Mouse (Mus musculus) CH12.LX (cell line): ENCODE measurements around the gene Stx8. TPM values are rescaled to one million over a fixed set of nuclear protein-coding genes. Genes with fewer than 3 reads are reported as not detected.

Experiments used
- DNase-seq: peaks from one replicate; pipeline ENCODE4 v3.0.0-alpha.2; 2013; ENCODE audit errors: extremely low read depth
- H3K27ac ChIP-seq: 2 replicates; pipeline ENCODE4 v1.5.1; 2012; ENCODE audit warnings: low read depth, mild to moderate bottlenecking, control low read depth, moderate library complexity; ENCODE audit not compliant: insufficient read depth
- H3K27me3 ChIP-seq: replicated peaks from 2 replicates; pipeline ENCODE3; 2012; ENCODE audit warnings: inconsistent platforms
- H3K36me3 ChIP-seq, 2 experiments: replicated peaks in 1 of 2; 2 replicates each; pipeline versions ENCODE3 to v1.6.1; 2012; ENCODE audit warnings: inconsistent platforms in 1 of 2, low read length in 1 of 2, mild to moderate bottlenecking in 1 of 2, mixed read lengths in 1 of 2, moderate library complexity in 1 of 2; ENCODE audit not compliant: control insufficient read depth in 1 of 2, insufficient read depth in 1 of 2
- H3K4me1 ChIP-seq, 2 experiments: 2 replicates each; pipeline ENCODE4 v1.6.1; 2012; ENCODE audit warnings: inconsistent platforms in 1 of 2, moderate library complexity in 1 of 2; ENCODE audit not compliant: insufficient read depth in 2 of 2, control insufficient read depth in 1 of 2
- H3K4me2 ChIP-seq: 2 replicates; pipeline ENCODE4 v1.6.1; 2012; ENCODE audit warnings: low read depth, mild to moderate bottlenecking, control low read depth; ENCODE audit not compliant: poor library complexity, insufficient read depth, severe bottlenecking
- H3K4me3 ChIP-seq, 3 experiments: fragments of 150-350 bp in 1 of 3; sonication (generic) in 1 of 3; replicated peaks in 1 of 3; 2 replicates each; pipeline versions ENCODE3 to v1.5.1; 2011 to 2012; ENCODE audit warnings: low read depth in 2 of 3, low read length in 2 of 3, mild to moderate bottlenecking in 2 of 3, moderate library complexity in 2 of 3, control low read depth in 1 of 3, improper control_type of control experiment in 1 of 3, inconsistent platforms in 1 of 3, mixed read lengths in 1 of 3; ENCODE audit not compliant: poor library complexity in 1 of 3
- H3K79me2 ChIP-seq: replicated peaks from 2 replicates; pipeline ENCODE4 v1.6.1; 2012; ENCODE audit warnings: mild to moderate bottlenecking, moderate library complexity; ENCODE audit not compliant: control insufficient read depth, poor library complexity, insufficient read depth, severe bottlenecking; ENCODE audit errors: extremely low read depth
- H3K9ac ChIP-seq: 2 replicates; pipeline ENCODE4 v1.6.1; 2012; ENCODE audit warnings: low read depth, mild to moderate bottlenecking, control low read depth, moderate library complexity; ENCODE audit not compliant: insufficient read depth
- H3K9me3 ChIP-seq: replicated peaks from 2 replicates; pipeline ENCODE3; 2012; ENCODE audit warnings: low read length, inconsistent platforms, mixed read lengths
- CTCF ChIP-seq, 2 experiments: IDR thresholded peaks in 1 of 2; conservative IDR thresholded peaks in 1 of 2; 2 replicates each; pipeline ENCODE4 v1.5.1; 2011 to 2012; ENCODE audit warnings: low read depth in 2 of 2, low read length in 2 of 2, improper control_type of control experiment in 1 of 2, inconsistent platforms in 1 of 2, mild to moderate bottlenecking in 1 of 2, moderate library complexity in 1 of 2
- E2F4 ChIP-seq: IDR thresholded peaks from 2 replicates; pipeline ENCODE4 v1.6.1; 2011; ENCODE audit warnings: low read depth, low read length, improper control_type of control experiment; ENCODE audit not compliant: insufficient replicate concordance
- GABPA ChIP-seq: IDR thresholded peaks from 2 replicates; pipeline ENCODE4 v1.6.1; 2012; ENCODE audit warnings: low read depth, low read length, improper control_type of control experiment, inconsistent platforms; ENCODE audit not compliant: insufficient replicate concordance
- HCFC1 ChIP-seq: IDR thresholded peaks from 2 replicates; pipeline ENCODE4 v1.6.1; 2012; ENCODE audit warnings: low read depth, mild to moderate bottlenecking, inconsistent platforms, low read length, improper control_type of control experiment
- IRF4 ChIP-seq: IDR thresholded peaks from 2 replicates; pipeline ENCODE4 v1.6.1; 2014; ENCODE audit warnings: low read depth, mild to moderate bottlenecking, inconsistent platforms, low read length, improper control_type of control experiment
- MAZ ChIP-seq: IDR thresholded peaks from 2 replicates; pipeline ENCODE4 v1.6.1; 2012; ENCODE audit warnings: low read depth, mild to moderate bottlenecking, inconsistent platforms, low read length, improper control_type of control experiment, moderate library complexity
- PAX5 ChIP-seq: IDR thresholded peaks from 2 replicates; pipeline ENCODE4 v1.6.1; 2012; ENCODE audit warnings: low read length, inconsistent platforms, mixed read lengths
- POLR2A ChIP-seq: IDR thresholded peaks from 2 replicates; pipeline ENCODE4 v1.6.1; 2011; ENCODE audit warnings: low read depth, mild to moderate bottlenecking, improper control_type of control experiment, low read length
- POLR2AphosphoS2 ChIP-seq: IDR thresholded peaks from 2 replicates; pipeline ENCODE4 v1.6.1; 2011; ENCODE audit warnings: low read depth, low read length, improper control_type of control experiment
- RAD21 ChIP-seq: IDR thresholded peaks from 2 replicates; pipeline ENCODE4 v1.6.1; 2011; ENCODE audit warnings: low read depth, mild to moderate bottlenecking, low read length, improper control_type of control experiment, moderate library complexity
- RCOR1 ChIP-seq: conservative IDR thresholded peaks from 2 replicates; pipeline ENCODE4 v1.6.1; 2012; ENCODE audit warnings: low read depth, mild to moderate bottlenecking, inconsistent platforms, low read length, improper control_type of control experiment
- SIN3A ChIP-seq: IDR thresholded peaks from 2 replicates; pipeline ENCODE4 v1.6.1; 2012; ENCODE audit warnings: low read length, improper control_type of control experiment, inconsistent platforms
- SMC3 ChIP-seq: IDR thresholded peaks from 2 replicates; pipeline ENCODE4 v1.6.1; 2011; ENCODE audit warnings: low read depth, low read length, improper control_type of control experiment
- UBTF ChIP-seq: IDR thresholded peaks from 2 replicates; pipeline ENCODE4 v1.6.1; 2012; ENCODE audit warnings: low read depth, mild to moderate bottlenecking, inconsistent platforms, low read length, improper control_type of control experiment, moderate library complexity
- ZMIZ1 ChIP-seq: IDR thresholded peaks from 2 replicates; pipeline ENCODE4 v1.6.1; 2012; ENCODE audit warnings: low read depth, mild to moderate bottlenecking, inconsistent platforms, low read length, improper control_type of control experiment
- dilution Hi-C: fragments of 300-500 bp; cut with MboI; formaldehyde crosslinking; loops from 2 replicates; pipeline ENCODE4 v1.14.3; 2020; ENCODE audit warnings: low sequenced_read_pairs; ENCODE audit not compliant: extremely low pct_unique_long_range_greater_than_20kb, extremely low pct_ligation_motif_present
- in situ Hi-C: fragments of 300-500 bp; cut with MboI; formaldehyde crosslinking; loops from 3 replicates; pipeline ENCODE4 v1.14.3; 2019; ENCODE audit warnings: low sequenced_read_pairs, low pct_ligation_motif_present, low pct_unique_long_range_greater_than_20kb, mixed read lengths
- polyA plus RNA-seq: library from polyadenylated mRNA; unstranded; fragments of >175 nt; gene quantifications from 2 replicates; pipeline ENCODE4 v1.2.1, GENCODE M21; 2012; ENCODE audit warnings: low read depth; ENCODE audit not compliant: insufficient read length
- total RNA-seq, 2 experiments: library from RNA; depleted of rRNA; stranded (reverse); fragments of 300-350 nt in 1 of 2; fragments of >200 nt in 1 of 2; gene quantifications; 2 replicates each; pipeline ENCODE4 v1.2.3; 2012 to 2014

Stx8 gene
- total and polyA plus RNA-seq, 3 experiments, result 31.8 to 57.9 (median 35.2) TPM

DNA sequence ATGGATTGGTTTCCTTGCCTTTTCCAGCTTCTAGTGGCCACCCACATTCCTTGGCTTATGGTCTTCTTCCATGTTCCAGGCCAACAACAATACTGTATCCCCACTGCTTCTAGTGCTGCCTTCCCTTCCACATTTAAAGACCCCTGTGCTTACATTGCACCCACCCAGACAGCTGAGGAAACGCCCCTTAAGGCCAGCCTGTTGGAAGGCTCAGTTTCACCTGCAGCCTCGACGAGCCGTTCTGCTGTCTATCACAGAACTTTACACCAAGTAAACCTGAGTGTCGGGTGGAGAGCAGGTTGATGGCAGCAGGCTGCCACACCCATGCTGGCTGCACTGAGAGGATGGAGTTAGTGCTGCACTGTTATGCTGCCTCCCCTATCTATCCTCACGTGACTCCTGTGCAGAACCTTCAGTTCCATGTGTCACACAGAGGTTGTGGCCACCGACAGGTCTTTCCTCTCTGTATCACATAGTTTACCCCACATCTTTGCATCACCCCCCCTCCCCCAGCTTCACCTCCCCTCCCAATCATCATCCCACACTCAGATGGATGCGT is 57.9 kb downstream of the Stx8 start (continued):
- TF ChIP-seq UBTF (no peak), E2F4 (no peak)
- TF ChIP-seq, all 38 proteins: peak for 0

GRCm38 (mm10) chr11:68026590-68026989 is 60.6 kb downstream of the Stx8 start:
- dilution Hi-C loops (no loop called here), in situ Hi-C loops (no loop called here)
- no peak overlapping the region for H3K4me2 ChIP-seq
- no peaks in the 10 kb centered on the region for H3K27me3 ChIP-seq
- peaks cover 8 to 39% of the 10 kb centered on the region in 2 experiments for H3K36me3 ChIP-seq
- TF ChIP-seq RAD21 (peak; percentile 45), SMC3 (peak; percentile 19; the same call in 1 of the 2 replicates), POLR2A (no peak), RCOR1 (no peak), CTCF (conservative IDR thresholded peaks at IDR 0.05 in 1 of 2, IDR thresholded peaks at IDR 0.05 in 1 of 2; ENCODE audit: low read depth in 2 of 2, low read length in 2 of 2) (0 out of 4 replicates have a peak, but pooled peaks of 1 of the 2 experiments have one; percentile 30), PAX5 (no peak)
- H3K27ac ChIP-seq, result no peak overlapping the region
- no peak for DNase-seq
- H3K4me3 ChIP-seq, result no peak overlapping the region
- H3K9me3 ChIP-seq, result no peaks in the 10 kb centered on the region
- H3K4me1 ChIP-seq, result peaks cover 0 to 20% of the 10 kb centered on the region in 2 experiments; a peak in 2 of 4 replicates
- H3K79me2 ChIP-seq, result no peaks in the 10 kb centered on the region
- no peak overlapping the region for H3K9ac ChIP-seq

DNA sequence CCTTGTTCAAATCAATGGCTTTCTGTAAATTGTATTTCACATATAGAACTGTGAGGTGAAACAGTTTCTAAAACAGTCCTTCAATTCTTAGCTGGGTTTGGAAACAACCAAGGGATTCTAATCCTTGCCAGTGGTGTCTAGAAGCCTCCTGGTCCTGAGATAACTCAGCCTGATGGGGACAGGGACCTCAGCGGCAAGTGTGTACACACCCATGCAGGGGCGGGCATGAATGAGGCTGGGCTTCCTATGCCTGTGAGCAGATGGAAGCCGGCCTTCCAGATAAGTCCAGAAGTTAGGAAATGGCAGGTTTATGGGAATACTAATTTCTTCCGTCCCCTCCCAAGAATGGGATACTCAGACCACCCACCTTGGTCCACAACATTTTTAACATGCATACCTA is 63.1 kb downstream of the Stx8 start:
- H3K9ac ChIP-seq, result no peak overlapping the region
- DNase-seq, result no peak
- peaks cover 0 to 34% of the 10 kb centered on the region in 2 experiments for H3K36me3 ChIP-seq
- H3K4me3 ChIP-seq, result no peak overlapping the region
- no peaks in the 10 kb centered on the region for H3K79me2 ChIP-seq
- no peaks in the 10 kb centered on the region for H3K27me3 ChIP-seq
- H3K27ac ChIP-seq, result no peak overlapping the region
- TF ChIP-seq POLR2A, result no peak
- TF ChIP-seq MAZ, result no peak
- no peak for TF ChIP-seq RCOR1
- no peak for TF ChIP-seq ZMIZ1
- in situ Hi-C loops, result no loop called here
- H3K9me3 ChIP-seq, result no peaks in the 10 kb centered on the region
- no peak overlapping the region for H3K4me2 ChIP-seq
- dilution Hi-C loops, result no loop called here
- H3K4me1 ChIP-seq, result peaks cover 0 to 24% of the 10 kb centered on the region in 2 experiments; a peak in 2 of 4 replicates

DNA sequence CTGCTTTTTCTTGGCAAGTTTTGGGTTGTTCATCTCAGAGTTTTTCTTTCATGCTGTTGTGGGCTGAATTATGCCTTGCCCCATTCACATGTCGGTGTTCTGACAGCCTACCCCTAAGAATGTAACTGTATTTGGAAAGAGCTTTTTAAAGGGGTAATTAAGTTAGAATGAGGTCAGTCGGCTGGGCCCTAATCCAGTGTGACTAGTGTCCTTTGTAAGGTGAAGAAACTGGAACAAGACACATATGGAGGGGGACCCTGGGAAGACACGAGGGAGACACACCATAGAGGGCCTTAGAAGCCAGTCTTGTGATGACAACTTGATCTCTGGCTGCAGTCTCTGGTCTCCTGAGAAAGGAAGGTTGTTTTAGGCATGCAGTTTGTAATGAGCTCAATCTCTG is 63.9 kb downstream of the Stx8 start:
- Histone ChIP-seq H3K36me3 (peaks cover 0 to 30% of the 10 kb centered on the region in 2 experiments), H3K4me3 (no peak overlapping the region), H3K4me2 (no peak overlapping the region), H3K27ac (no peak overlapping the region), H3K9ac (no peak overlapping the region), H3K79me2 (no peaks in the 10 kb centered on the region), H3K4me1 (peaks cover 0 to 24% of the 10 kb centered on the region in 2 experiments; a peak in 2 of 4 replicates), H3K27me3 (no peaks in the 10 kb centered on the region), H3K9me3 (no peaks in the 10 kb centered on the region)
- in situ Hi-C loops (no loop called here), dilution Hi-C loops (no loop called here)
- no peak for DNase-seq
- TF ChIP-seq GABPA (no peak), ZMIZ1 (no peak), IRF4 (no peak), E2F4 (no peak), POLR2AphosphoS2 (no peak), UBTF (no peak), SIN3A (no peak), HCFC1 (no peak)
